Mouse (Mus musculus) forebrain, postnatal 0 days (tissue): ENCODE data around the gene Trim9. TPM values are rescaled to one million over a fixed set of nuclear protein-coding genes. Genes with fewer than 3 reads are reported as not detected.

Experiments used
- ATAC-seq: fragments of 200-750 bp; cut with Nextera tagmentation; 2 replicates; pipeline ENCODE4 v1.8.0; 2017; ENCODE audit warnings: mild to moderate bottlenecking, moderate library complexity
- DNase-seq: peaks from one replicate; pipeline ENCODE4 v3.0.0-alpha.2; 2015
- H3K27ac ChIP-seq: fragments of 300-500 bp; sonication (generic); 2 replicates; pipeline ENCODE4 v1.5.1; 2014; ENCODE audit warnings: low read depth, mild to moderate bottlenecking, antibody characterized with exemption, low read length, moderate library complexity, mixed read lengths
- H3K27me3 ChIP-seq: fragments of 300-500 bp; sonication (generic); 2 replicates; pipeline ENCODE4 v1.6.1; 2014; ENCODE audit warnings: mild to moderate bottlenecking, low read length, mixed read lengths; ENCODE audit not compliant: insufficient read depth
- H3K36me3 ChIP-seq: fragments of 300-500 bp; sonication (generic); 2 replicates; pipeline ENCODE4 v1.6.1; 2014; ENCODE audit warnings: mild to moderate bottlenecking, moderate library complexity; ENCODE audit not compliant: insufficient read depth
- H3K4me1 ChIP-seq: fragments of 300-500 bp; sonication (generic); 2 replicates; pipeline ENCODE4 v1.6.1; 2014; ENCODE audit warnings: antibody characterized with exemption; ENCODE audit not compliant: insufficient read depth
- H3K4me2 ChIP-seq: fragments of 300-500 bp; sonication (generic); 2 replicates; pipeline ENCODE4 v1.6.1; 2014; ENCODE audit warnings: low read depth, mild to moderate bottlenecking, moderate library complexity
- H3K4me3 ChIP-seq: fragments of 300-500 bp; sonication (generic); 2 replicates; pipeline ENCODE4 v1.5.1; 2014; ENCODE audit warnings: low read depth, low read length, mixed read lengths
- H3K9ac ChIP-seq: fragments of 300-500 bp; sonication (generic); 2 replicates; pipeline ENCODE4 v1.6.1; 2014; ENCODE audit warnings: mild to moderate bottlenecking
- H3K9me3 ChIP-seq: fragments of 300-500 bp; sonication (generic); 2 replicates; pipeline ENCODE4 v1.6.1; 2016; ENCODE audit warnings: low read length
- CTCF ChIP-seq: sonication (generic); IDR thresholded peaks from 2 replicates; pipeline ENCODE4 v1.5.1; 2016; ENCODE audit warnings: antibody characterized with exemption, control low read depth, low read depth
- WGBS: fragments of 180-500 bp; shearing (Covaris S2); extraction: QIAGEN DNeasy Blood & Tissue Kit; methylation state at CpG from one replicate; pipeline ENCODE4 v1.1.7; 2014; 5-methylcytosine and 5-hydroxymethylcytosine counted together
- polyA plus RNA-seq: library from polyadenylated mRNA; unstranded; fragments of >200 nt; fragmentation: Nextera tagmentation; extraction: Ambion mirVana; gene quantifications from 2 replicates; pipeline ENCODE4 v1.2.1, GENCODE M21; 2015
- total RNA-seq: library from RNA; depleted of rRNA; stranded (reverse); fragments of >200 nt; gene quantifications from 2 replicates; pipeline ENCODE4 v1.2.3, GENCODE M21; 2014

Trim9 gene
- total and polyA plus RNA-seq, 2 experiments from 2014 or later, result 96.8 to 135 TPM

DNA sequence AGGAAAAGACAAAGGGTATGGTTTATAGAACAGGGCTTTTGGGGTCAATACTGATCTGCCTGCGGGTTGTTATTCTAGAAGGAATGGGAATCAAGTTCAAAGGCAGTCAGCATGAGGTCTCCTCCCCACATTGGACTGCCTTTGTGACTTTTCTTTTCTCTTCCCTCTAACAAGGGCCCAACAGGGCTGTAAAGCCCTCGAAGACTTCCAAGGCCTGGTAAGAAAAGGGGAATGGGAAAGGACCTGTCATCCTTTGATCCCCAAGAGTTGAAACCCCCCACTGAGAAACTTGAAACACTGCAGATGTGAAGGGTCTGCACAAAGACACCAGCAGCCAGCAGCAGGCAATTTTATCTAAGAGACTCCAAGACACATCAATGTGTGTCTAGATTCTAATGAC is 21.0 kb downstream of the Trim9 start:
- Histone ChIP-seq H3K27ac (no peak overlapping the region), H3K36me3 (no peaks in the 10 kb centered on the region), H3K4me2 (no peak overlapping the region), H3K27me3 (no peaks in the 10 kb centered on the region), H3K9ac (no peak overlapping the region), H3K4me1 (no peaks in the 10 kb centered on the region), H3K9me3 (no peaks in the 10 kb centered on the region), H3K4me3 (no peak overlapping the region)
- no peak for TF ChIP-seq CTCF
- DNase-seq, result no peak
- WGBS, result 22% methylated on average over 2 of the region's 2 CpGs
- ATAC-seq, result no peak

DNA sequence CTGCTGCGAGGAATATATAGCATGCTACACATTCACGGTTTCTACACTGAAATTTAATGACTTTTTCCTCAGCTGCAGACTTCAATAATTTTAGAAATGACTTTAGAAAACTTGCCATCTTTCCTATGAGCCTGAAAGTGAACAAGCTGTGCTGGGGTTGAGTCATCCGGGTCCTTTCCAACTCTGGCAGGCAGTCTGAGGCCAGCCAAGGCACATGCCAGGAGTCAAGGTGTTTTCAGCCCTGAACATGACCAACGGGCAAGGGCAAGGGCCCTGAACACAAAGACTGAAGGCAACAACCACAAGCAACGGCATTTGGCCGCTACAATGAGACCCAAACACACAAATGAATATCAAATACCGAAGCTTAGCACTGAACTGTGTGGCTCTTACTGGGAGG is 21.6 kb downstream of the Trim9 start:
- Histone ChIP-seq H3K4me3 (no peak overlapping the region), H3K9ac (no peak overlapping the region), H3K4me1 (no peaks in the 10 kb centered on the region), H3K27ac (no peak overlapping the region), H3K27me3 (no peaks in the 10 kb centered on the region), H3K9me3 (no peaks in the 10 kb centered on the region), H3K4me2 (no peak overlapping the region), H3K36me3 (no peaks in the 10 kb centered on the region)
- ATAC-seq (no peak), DNase-seq (no peak)
- 58% methylated on average over 7 of the region's 7 CpGs for WGBS
- no peak for TF ChIP-seq CTCF

DNA sequence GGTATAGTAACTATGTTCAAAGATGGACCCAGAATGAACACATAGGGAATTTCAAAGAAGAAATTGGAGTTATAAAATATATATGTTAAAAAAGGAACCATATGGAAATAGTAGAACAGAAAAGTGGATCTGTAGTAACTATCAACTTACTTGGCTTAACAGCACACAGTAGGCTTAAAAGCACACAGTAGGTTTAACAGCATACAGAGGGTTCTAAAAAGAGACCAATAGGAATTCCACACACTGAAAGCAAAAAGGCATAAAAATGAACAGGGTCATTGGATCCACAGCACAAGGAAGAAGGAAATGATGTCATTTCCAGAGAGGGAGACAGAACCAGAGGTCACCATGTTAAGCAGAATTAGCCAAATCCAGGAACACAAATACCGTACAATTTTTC is 24.6 kb downstream of the Trim9 start:
- Histone ChIP-seq H3K9me3 (no peaks in the 10 kb centered on the region), H3K9ac (no peak overlapping the region), H3K4me3 (no peak overlapping the region), H3K27me3 (no peaks in the 10 kb centered on the region), H3K27ac (no peak overlapping the region), H3K4me1 (no peaks in the 10 kb centered on the region), H3K4me2 (no peak overlapping the region), H3K36me3 (no peaks in the 10 kb centered on the region)
- no peak for TF ChIP-seq CTCF
- no peak for ATAC-seq
- DNase-seq, result no peak
- 87% methylated on average over 1 of the region's 1 CpGs for WGBS

DNA sequence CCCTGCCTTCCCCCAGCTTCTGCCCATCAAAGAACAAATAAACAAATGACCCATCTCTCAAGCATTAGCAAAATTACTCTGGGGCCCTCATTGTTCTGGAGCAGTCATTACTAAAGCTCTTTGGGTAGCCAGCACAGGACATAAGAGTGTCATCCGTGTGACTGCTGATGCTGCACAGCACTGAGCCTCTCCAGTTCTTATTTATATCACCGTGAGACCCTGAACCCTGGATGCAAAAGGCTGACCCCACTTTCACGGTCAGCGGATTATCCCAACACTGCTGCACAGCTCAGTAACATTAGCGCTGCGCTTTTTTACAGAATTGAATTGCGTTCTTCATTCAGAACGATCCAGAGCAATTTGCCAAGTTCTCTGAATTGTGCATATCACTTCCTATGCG is 31.3 kb downstream of the Trim9 start:
- TF ChIP-seq CTCF, result no peak
- Histone ChIP-seq H3K27me3 (no peaks in the 10 kb centered on the region), H3K27ac (no peak overlapping the region), H3K36me3 (no peaks in the 10 kb centered on the region), H3K4me2 (no peak overlapping the region), H3K4me3 (no peak overlapping the region), H3K9me3 (no peaks in the 10 kb centered on the region), H3K9ac (no peak overlapping the region), H3K4me1 (peaks cover 13% of the 10 kb centered on the region; the same call in 1 of the 2 replicates)
- ATAC-seq, result no peak
- WGBS, result 28% methylated on average over 9 of the region's 9 CpGs
- DNase-seq, result no peak

DNA sequence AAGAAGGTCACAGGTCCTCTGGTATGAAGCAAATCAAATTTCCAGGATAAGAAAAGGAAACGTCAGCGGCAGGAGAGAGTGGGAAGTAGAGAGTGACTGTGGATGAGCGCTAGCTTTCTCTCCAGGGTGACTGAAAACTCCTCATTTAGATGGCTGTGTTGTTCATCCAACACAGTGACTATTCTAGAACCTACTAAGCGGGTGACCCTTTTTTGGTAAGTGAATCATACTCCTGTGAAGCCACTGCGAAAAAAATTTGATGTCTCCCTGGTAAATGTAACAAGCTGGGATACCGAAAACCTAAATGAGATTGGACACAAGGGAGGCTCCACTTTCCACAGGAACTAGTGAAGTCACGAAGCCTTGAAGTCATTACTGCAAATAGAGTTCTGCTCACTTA is 39.5 kb downstream of the Trim9 start:
- Histone ChIP-seq H3K4me2 (no peak overlapping the region), H3K36me3 (no peaks in the 10 kb centered on the region), H3K9ac (no peak overlapping the region), H3K4me3 (no peak overlapping the region), H3K27me3 (no peaks in the 10 kb centered on the region), H3K27ac (no peak overlapping the region), H3K4me1 (peaks cover 15% of the 10 kb centered on the region), H3K9me3 (no peaks in the 10 kb centered on the region)
- TF ChIP-seq CTCF, result no peak
- WGBS, result 91% methylated on average over 7 of the region's 7 CpGs
- DNase-seq, result no peak
- ATAC-seq, result no peak

DNA sequence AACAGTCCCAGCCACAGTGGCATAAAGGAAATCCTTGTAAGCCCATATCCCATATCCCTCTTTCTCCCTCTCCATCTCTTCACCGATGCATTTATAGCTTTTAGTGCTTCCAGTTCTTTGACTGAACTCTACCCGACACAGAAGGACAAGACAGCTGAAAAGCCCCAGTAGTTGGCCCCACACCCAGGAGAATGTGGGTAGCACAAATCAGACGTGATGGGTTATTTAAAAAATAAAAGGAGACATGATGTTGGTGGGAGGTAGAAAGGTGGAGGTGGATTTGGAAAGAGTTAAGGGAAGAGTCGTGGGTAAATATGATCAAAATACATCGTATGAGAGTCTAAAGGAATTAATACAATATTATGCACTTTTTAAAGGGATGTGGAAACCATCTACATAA is 40.4 kb downstream of the Trim9 start:
- DNase-seq (no peak), ATAC-seq (no peak)
- H3K27me3 ChIP-seq, result no peaks in the 10 kb centered on the region
- TF ChIP-seq CTCF, result no peak
- peaks cover 21% of the 10 kb centered on the region for H3K4me1 ChIP-seq
- H3K9ac ChIP-seq, result no peak overlapping the region
- H3K4me3 ChIP-seq, result no peak overlapping the region
- no peaks in the 10 kb centered on the region for H3K9me3 ChIP-seq
- 85% methylated on average over 5 of the region's 5 CpGs for WGBS
- no peak overlapping the region for H3K4me2 ChIP-seq
- no peak overlapping the region for H3K27ac ChIP-seq
- no peaks in the 10 kb centered on the region for H3K36me3 ChIP-seq

DNA sequence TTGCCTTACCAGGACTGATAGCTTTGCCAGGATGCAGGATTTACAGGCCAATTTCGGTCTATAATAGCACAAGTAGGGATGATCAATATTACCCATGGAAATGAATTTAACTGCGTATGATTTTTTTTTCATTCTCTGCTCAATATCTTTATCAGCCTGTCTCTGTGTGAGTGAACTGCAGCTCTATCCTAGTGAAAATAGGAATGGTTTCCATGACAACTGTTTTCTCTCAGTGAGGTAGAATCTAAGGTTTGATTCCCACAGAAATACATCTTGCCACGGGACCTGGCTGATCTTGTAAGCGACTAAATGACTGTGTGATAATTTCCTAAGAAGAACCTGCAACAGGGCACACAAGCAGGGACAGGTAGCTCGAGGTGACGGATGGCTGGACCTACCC is 43.4 kb downstream of the Trim9 start:
- 59% methylated on average over 6 of the region's 6 CpGs for WGBS
- ATAC-seq, result peak; percentile 92
- H3K27ac ChIP-seq, result peak overlapping the region; percentile 73
- 0 out of 2 replicates have a peak overlapping the region, but pooled peaks have one; percentile 25 for H3K9ac ChIP-seq
- no peaks in the 10 kb centered on the region for H3K27me3 ChIP-seq
- DNase-seq, result peak; percentile 60
- no peak for TF ChIP-seq CTCF
- H3K9me3 ChIP-seq, result no peaks in the 10 kb centered on the region
- H3K4me3 ChIP-seq, result no peak overlapping the region
- H3K4me1 ChIP-seq, result peaks cover 23% of the 10 kb centered on the region
- no peak overlapping the region for H3K4me2 ChIP-seq
- H3K36me3 ChIP-seq, result no peaks in the 10 kb centered on the region

DNA sequence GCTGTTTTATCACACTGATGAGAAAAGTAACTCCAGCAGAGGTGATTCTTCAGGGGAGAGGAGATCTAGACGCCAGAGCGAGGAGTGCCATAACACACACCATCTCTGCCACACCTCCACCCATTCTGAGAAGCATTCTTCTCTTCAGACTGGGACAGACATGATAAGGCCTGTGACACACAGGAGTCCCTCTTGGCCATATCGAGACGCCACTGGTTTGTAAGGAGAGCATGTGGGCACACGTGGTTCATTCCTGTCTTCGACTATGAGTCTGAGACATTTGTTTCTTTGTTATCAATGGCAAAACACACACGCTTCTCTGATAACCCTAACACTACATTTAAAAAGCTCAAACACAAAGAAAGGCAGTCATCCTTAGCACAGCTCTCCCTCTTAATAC is 43.9 kb downstream of the Trim9 start:
- H3K27ac ChIP-seq, result peak overlapping the region; percentile 73
- no peak for TF ChIP-seq CTCF
- no peaks in the 10 kb centered on the region for H3K9me3 ChIP-seq
- whole genome bisulfite sequencing, result 78% methylated on average over 7 of the region's 7 CpGs
- 0 out of 2 replicates have a peak overlapping the region, but pooled peaks have one; percentile 25 for H3K9ac ChIP-seq
- peak; percentile 20 for DNase-seq
- H3K4me2 ChIP-seq, result no peak overlapping the region
- H3K27me3 ChIP-seq, result no peaks in the 10 kb centered on the region
- H3K36me3 ChIP-seq, result no peaks in the 10 kb centered on the region
- no peak overlapping the region for H3K4me3 ChIP-seq
- ATAC-seq, result peak; percentile 17; the same call in 1 of the 2 replicates
- H3K4me1 ChIP-seq, result peaks cover 23% of the 10 kb centered on the region
